Mouse (Mus musculus): ENCODE measurements around the gene Cecr2.

Cecr2 gene

GRCm38 (mm10) chr6:120820144-120820543 lies 154.0 kb downstream of the Cecr2 start:
- in situ Hi-C loops (cut with MboI, MseI): no loop called here
